Mouse (Mus musculus): ENCODE data around the gene Smc5.

The Smc5 gene

DNA sequence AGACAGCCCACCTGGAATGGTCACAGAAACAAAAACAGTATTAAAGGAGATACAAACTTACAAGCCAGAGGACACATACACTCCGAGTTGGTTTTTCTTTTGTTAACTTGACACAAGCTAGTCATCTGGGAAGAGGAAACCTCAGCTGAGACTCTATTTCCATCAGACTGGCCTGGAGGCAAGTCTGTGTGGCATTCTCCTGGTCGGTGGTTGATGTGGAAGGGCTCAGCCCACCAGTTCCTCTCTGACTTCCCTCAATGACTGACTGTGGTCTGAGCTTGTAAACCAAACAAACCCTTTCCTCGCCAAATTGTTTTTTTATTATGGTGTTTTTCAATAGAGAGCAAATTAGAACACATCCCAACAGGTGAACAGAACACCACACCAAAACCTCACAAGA is 80.6 kb downstream of the Smc5 start:
- no peak for ATAC-seq (ENCODE audit: insufficient number of reproducible peaks, low FRiP score, low TSS enrichment)

DNA sequence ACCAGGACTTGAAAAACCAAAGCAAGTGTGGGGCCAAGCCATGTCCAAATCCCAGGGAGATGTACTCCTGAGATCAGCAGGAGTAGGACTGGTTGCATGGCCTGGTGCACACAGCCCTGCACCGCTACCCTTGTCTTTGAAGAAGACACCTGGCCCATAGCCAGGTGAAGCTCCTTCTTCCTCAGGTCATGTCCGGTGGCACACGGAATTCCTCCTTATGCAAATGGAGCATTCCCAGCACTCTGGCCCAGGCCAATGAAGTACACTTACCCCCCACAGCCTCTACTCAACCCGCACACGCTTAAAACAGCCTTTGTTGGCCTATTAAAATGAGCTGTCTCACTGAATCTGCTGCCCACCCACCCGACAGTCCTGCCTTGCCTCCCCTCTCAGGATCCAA is 82.2 kb downstream of the Smc5 start:
- ATAC-seq (ENCODE audit: insufficient number of reproducible peaks, low FRiP score, low TSS enrichment), result no peak

DNA sequence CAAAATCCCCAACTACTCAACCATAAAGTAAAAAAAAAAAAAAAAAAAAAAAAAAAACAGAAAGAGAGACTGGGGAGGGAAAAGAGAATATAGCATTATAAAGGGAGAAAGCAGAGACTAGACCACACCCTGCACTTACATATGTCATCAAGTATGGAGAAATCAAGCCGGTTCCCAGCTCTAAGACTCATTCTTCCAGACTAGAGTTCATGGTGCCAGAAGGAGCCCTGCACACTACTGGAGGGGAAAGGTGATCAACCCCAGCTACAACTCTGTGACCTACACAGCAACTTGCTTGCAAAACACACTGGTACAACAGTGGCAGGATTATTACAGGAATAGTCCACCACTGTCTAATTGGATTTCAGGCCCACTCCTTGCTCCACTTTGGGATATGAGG is 84.0 kb downstream of the Smc5 start:
- no peak for ATAC-seq (ENCODE audit: insufficient number of reproducible peaks, low FRiP score, low TSS enrichment)

DNA sequence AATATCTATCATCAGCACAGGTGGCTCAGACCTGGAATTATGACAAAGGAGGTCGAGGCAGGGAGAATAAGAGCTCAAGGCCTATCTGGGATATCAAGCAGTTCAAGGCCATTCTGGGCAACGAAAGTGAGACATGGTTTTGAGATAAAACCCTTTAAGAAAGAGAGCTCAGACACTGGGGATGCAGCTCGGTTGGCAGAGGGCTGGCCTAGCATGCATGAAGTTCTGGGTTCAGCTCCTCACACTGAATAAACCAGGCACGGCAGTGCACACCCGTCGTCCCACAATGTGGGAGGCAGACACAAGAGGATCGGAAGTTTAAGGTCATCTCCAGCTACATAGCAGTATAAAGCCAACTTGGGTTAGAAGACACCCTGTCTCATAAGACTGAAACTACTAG is 84.7 kb downstream of the Smc5 start:
- no peak for ATAC-seq (ENCODE audit: insufficient number of reproducible peaks, low FRiP score, low TSS enrichment)

DNA sequence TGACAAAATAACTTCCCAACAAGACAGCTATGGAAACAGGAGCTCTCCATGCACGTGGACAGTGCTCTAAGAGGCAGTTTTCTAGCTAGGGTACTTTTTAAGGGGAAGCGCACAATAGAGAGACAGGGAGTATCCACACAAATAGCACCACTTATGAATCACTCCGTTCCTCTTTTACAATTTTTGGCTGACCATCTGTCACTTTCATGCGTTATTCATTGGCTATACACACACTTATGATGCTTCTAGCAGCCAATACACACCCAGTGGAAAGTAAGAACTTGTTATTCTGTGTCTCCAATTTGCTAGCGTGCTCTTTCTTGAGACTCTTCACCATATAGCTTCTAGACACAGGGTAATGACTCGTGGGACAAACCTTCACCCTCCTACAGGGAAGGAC is 86.0 kb downstream of the Smc5 start:
- ATAC-seq (ENCODE audit: insufficient number of reproducible peaks, low FRiP score, low TSS enrichment), result no peak

DNA sequence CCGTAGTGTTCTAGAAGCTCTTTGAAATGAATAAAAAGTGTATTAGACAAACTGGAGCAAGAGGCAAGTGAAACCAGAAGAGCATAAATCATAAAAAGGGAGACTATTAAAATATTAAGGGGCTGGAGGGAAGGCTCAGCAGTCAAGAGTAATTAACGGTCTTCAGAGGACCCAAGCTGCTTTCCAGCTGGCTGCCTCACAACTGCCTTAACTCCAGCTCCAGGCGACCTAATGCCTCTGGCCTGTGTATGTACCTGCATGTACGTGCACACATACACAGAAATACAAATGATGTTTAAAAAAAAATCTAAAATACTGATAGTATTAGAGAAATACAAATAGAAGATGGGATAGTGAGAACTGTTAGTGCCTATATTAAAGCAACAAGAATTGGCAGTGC is 89.6 kb downstream of the Smc5 start:
- ATAC-seq (ENCODE audit: insufficient number of reproducible peaks, low FRiP score, low TSS enrichment), result no peak

DNA sequence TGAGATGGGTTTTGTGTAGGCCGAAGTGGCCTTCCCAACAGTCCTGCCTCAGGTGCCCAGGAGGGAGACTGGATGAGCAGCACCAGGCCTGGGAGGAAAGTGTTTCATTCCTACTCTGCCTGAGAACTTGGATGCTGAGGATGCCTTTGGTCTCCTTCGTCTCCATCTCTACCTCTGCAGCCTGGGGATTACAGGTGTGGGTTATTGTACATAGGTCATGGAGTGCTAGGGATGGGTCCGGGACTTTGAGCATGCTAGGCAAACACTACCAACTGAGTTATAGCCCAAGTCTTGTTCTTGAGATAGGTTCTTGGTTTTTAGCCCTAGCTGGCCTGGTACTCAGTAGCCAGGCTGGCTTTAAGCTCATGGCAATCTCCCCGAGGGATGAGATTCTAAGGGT is 90.2 kb downstream of the Smc5 start:
- ATAC-seq (ENCODE audit: insufficient number of reproducible peaks, low FRiP score, low TSS enrichment), result no peak

DNA sequence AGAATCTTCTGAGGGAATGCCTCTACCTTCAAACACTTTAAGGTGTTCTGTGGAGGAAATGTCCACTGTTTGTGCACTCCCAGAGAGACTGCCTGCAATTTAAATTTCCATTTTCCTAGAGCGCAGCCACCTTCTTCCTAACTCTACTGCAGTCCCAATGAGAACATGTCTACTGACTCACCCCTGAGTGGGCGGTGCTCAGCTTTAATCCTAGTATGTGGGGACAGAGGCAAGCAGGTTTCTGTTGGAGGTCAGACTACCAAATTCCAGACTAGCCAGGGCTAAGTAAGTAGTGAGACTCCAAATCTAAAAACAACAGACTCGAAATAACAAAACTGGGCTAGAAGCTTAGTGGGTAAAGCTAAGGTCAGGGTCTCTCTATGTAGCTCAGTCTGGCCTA is 95.2 kb downstream of the Smc5 start:
- no peak for ATAC-seq (ENCODE audit: insufficient number of reproducible peaks, low FRiP score, low TSS enrichment)

DNA sequence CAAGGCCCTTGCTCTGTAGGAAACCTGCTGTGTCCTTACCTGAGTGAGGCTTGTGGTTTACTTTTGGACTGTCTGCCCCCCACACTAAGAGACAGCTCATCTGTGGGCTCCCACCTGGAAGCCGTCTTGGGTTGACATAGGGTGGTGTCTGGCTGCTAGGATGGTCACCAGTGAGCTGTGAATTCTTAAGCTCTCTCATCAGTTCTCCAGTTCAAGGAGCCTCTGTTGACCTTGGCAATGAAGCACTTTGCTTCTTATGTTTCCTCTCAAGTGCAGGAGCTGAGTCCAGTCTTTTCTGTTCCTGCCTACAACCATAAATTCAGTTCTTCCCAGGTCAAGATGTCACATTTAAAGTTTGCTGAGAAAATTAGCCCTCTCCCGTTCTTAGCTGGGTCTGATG is 98.2 kb downstream of the Smc5 start:
- ATAC-seq (ENCODE audit: insufficient number of reproducible peaks, low FRiP score, low TSS enrichment), result no peak

DNA sequence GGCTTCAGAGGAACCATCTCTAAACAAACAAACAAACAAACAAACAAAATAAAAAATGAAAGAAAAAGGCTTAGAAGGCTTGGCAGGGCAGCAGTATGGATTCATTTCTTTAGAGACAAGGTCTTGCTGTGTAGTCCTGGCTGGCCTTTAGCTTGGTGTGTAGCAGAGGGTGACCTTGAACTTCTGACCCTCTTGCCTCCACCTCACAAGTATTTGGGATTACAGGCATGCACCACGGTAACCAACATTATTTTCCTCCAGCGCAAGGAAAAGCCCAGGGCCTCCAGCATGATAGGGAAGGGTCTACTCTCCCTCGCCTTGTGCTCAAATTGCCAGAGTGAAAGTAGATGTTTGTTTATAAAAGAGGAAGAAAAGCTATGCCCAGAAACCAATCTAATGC is 98.6 kb downstream of the Smc5 start:
- ATAC-seq (ENCODE audit: insufficient number of reproducible peaks, low FRiP score, low TSS enrichment), result no peak

DNA sequence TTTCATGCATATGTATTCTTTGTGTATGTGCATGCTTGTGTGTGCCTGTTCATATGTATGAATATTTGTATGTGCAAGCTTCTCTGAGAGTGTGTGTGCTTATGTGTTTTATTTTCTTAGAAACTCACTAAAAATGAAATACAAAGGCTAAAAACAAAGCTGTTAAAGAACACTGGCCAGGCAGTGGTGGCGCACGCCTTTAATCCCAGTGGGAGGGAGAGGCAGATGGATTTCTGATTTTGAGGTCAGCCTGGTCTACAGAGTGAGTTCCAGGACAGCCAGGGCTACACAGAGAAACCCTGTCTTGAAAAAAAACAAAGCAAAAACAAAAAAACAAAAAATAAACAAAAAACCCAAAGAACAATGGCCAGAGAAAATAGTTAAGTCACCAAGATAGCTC is 102.6 kb downstream of the Smc5 start:
- no peak for ATAC-seq (ENCODE audit: insufficient number of reproducible peaks, low FRiP score, low TSS enrichment)

DNA sequence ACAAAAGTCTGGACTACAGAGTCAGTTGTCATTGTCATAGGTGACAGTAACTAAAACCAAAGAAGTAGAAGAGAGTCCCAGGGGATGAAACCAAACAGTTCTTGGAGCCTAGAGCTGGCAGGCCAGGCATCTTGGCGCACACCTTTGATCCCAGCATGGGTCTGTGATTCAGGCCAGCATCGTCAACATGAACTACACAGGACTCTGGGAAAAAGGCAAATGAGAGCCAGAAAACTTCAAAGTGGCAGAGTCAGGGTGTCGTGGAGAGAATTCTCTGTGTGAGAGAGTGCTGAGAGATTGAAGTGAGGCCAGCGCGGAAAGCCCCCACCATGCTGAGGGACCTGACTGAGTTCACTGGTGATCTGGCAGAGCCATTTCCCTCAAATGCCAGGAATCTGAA is 103.2 kb downstream of the Smc5 start:
- 0 out of 2 replicates have a peak, but pooled peaks have one; percentile 31 for ATAC-seq (ENCODE audit: insufficient number of reproducible peaks, low FRiP score, low TSS enrichment)

DNA sequence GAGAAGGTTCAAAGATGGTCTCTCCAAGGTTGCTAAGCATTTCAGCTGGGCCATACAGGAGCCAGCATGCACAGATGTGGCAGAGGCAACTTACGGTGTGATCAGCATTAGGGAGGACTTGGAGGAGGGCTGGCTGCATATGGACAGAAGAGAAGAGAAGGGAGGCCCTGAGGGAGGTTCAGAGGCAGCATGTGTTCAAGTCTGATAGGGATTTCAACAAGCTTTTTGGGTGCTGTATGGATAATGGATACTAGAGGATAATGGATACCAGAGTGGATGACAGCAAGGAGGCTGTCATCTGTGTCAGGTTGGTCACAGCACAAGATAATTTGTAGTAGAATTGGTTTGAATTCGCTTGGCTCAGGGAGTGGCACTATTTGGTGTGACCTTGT is 104.0 kb downstream of the Smc5 start:
- ATAC-seq (ENCODE audit: insufficient number of reproducible peaks, low FRiP score, low TSS enrichment), result no peak

DNA sequence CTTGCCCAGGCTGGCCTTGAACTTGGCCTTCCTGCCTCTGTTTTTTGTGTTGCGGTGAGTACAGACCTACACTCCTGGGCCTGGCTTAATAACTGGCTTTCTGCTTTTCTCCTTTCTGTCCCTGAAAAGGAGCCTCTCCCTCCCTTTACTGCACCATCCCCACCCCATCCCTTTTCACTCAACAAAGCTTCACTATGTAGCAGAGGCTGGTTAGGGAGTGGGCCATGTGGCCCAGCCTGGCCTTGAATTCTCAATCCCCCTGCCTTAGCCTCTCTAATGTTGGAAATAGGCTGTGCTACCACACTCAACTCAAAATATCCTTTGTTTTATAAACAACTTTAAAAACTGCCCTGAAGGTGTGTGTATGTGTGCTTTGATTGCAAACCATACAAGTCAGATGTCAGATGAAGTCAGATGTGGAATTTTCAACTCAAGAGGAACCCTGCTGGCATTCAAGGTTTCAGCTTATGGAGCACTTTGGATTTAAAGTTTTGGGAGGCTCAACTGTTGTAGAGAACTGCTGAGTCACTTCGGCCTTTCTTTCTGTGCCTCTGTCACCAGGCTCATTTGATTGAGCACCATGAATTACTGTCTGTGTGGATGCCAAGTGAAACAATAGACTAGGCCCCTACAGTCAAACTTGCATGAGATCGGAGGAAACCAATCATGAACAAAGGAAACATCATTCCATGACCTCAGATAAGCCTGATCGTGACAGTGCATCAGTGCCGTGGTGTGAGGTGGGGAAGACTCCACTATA is 104.6 kb downstream of the Smc5 start:
- ATAC-seq (ENCODE audit: insufficient number of reproducible peaks, low FRiP score, low TSS enrichment), result no peak

DNA sequence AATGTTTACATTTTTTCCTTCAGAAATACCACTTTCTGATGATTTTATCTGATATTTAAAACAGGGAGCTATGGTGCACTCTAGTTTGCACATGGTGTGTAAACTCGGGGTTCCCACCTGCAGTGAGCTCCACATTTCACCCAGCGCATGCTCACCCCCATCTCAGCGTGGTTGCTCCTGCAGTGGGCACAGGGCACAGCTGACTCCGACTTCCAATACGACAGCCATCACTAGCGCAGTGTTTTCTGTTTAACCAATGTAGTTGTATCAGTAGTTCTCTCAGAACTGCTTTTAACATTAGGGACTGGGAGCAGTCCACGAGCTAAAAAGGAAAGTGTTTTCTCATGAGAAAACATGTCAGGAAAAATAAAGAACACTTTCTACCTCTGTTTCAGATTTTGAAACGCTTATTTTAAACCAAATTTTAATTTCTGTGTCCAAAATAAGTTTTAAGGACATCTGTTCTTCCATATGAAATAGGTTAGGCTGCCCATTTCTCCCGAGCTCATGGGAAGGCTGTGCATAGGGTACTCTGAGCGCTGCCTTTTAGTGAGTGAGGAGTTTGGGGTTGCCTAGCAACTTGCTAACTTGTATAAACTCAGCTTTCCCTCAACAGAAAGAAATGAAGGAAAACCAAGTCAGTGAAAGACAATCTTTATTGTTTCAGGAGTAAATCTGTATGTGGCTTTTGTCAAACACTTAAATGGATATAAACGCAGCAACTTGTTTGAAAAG is 107.0 kb downstream of the Smc5 start:
- ATAC-seq (ENCODE audit: insufficient number of reproducible peaks, low FRiP score, low TSS enrichment), result no peak

DNA sequence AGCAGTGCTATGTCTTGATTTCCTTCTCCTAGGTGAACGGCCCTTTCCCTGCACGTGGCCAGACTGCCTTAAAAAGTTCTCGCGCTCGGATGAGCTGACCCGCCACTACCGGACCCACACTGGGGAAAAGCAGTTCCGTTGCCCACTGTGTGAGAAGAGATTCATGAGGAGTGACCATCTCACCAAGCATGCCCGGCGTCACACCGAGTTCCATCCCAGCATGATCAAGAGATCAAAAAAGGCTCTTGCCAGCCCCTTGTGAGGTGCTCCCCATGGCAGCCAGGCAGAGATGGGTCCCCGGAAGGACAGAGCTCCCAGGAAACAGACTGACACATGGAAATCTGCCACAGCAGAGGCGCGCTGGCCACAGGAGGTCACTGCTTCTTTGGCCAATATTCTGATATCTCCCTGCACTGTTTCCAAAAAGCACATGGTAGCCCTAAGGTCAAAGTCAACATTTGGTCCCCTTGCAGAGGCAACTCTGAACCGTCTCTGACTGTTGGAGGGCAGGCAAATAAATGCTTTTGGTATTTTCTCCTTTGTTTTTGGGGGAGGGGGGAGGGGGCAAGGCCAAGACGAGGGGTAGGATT is 109.0 kb downstream of the Smc5 start:
- no peak for ATAC-seq (ENCODE audit: insufficient number of reproducible peaks, low FRiP score, low TSS enrichment)

DNA sequence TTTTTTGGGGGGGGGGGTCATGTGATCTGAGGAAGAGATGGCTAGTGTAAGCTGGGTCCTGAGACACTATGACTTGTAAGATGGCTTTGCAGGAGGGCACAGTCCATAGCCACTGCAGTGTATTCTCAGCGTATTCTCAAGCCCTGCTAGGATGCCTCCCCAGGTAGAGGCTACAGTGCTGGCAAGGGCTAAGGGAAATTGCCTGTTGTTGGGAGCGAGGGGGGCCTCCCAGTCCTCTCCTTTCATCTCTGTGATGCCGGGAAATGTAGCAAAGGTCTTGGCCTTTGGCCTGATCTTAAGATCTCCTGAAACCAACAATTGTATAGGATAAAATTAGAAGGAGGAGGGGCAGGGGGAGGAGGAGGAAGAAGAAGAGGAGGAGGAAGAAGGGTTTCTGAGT is 110.3 kb downstream of the Smc5 start:
- no peak for ATAC-seq (ENCODE audit: insufficient number of reproducible peaks, low FRiP score, low TSS enrichment)

DNA sequence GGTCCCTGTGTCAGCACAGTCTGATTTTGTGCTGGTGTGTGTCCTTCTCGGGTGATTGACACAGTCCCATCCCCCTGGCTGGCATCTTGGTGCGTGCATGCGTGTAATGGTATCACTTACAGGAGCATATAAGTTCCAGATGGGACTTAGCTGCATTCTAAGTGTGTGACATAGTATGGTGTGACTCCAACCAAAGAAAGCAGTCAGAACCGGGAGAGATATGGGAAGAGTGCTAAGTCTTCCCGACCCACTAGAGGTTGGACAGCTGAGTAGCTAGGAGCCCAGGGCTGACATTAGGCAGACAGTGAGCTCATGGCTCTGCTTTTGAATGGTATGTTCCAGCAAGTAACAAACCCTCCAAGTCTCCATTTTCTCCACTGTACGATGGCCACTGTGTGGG is 110.8 kb downstream of the Smc5 start:
- 0 out of 2 replicates have a peak, but pooled peaks have one; percentile 28 for ATAC-seq (ENCODE audit: insufficient number of reproducible peaks, low FRiP score, low TSS enrichment)

DNA sequence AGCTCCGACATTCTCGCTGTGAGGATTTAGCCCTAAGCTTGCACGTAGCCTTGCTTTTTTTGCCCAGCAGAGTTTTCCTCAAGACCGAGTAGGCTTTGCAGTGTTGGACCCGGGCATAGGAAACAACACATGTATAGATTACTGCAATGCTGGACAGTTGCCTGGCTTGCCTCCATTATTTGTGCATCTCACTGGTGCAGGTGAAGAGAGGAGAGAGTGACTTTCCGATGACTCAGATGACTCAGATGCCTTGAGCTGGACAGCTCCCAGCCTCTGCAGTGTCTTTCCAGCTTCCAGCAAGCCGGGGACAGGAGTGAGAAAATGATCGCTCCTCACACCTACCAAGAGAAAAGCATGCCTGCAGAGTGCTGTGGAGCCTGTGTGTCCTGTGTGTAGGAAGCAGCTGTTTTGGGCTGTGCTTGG is 111.3 kb downstream of the Smc5 start:
- ATAC-seq (ENCODE audit: insufficient number of reproducible peaks, low FRiP score, low TSS enrichment), result peak; percentile 63

DNA sequence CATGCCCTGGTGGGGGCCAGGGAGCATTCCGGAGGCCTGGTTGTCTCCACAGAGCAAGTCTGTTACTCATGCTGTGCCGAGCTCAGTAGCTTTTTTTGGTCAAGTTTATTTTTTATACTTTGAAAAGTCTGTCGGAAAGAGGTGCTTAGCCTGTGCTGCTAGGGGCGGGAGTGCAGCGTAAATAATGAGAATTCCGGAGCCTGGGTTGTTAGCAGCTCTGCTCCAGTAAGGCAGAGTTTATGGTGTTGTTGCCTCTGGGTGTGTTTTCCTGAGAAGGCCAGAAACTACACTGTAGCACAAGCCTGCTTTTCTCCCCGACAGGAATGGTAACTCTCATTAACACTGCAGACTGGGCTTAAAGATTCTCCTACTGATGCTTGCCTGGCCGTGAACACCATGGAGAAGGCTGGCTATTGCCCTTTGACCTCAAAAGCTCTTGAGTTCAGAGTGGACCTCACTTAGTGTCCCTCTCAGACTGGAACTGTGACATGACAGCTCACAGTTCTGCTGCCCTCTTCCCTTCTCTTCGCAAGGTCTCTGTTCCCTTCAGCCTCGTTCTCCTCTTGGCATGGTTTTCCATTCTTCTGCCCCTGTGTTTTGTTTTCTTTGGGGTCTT is 113.8 kb downstream of the Smc5 start:
- ATAC-seq (ENCODE audit: insufficient number of reproducible peaks, low FRiP score, low TSS enrichment), result no peak

All from cerebellum, adult (tissue).